Mouse (Mus musculus): ENCODE data around the gene Mb. TPM values are rescaled to one million over a fixed set of nuclear protein-coding genes. Genes with fewer than 3 reads are reported as not detected.
"Not testable (repeated sequence)": the region's sequence is repeated elsewhere in the genome, so short reads cannot be mapped to it uniquely, and the experiment has no call there.

Gene Mb
- total RNA-seq, 2 experiments from 2014 or later, result 6,207 to 7,219 TPM

DNA sequence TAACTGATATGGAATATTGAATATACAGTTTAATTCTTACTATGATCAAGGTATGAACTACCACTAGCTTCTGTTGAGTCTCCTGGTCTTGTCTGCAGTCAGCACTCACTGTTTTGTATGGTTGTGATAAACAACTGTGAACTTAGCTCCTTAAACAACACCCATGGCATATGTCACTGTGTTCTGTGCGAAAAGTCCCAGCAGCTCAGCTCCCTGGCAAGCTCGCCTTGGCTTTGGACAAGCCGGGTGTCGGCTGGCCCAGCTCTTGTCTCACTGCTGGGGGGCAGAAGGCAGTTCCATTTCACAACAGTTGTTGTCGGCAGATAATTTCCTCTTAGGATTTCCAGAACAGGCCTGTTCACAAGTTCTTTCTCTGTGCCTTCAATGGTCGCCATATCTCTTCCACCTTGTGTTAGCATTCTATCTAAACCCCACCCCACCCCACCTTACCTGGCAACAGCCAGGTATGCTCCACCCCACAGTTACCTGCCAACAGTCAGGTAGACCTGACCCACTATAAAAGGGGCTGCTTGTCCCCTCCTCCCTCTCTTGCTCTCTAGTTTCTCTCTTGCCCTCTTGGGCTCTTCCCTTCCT lies 14.9 kb upstream of the Mb start:
- no peak for DNase-seq

DNA sequence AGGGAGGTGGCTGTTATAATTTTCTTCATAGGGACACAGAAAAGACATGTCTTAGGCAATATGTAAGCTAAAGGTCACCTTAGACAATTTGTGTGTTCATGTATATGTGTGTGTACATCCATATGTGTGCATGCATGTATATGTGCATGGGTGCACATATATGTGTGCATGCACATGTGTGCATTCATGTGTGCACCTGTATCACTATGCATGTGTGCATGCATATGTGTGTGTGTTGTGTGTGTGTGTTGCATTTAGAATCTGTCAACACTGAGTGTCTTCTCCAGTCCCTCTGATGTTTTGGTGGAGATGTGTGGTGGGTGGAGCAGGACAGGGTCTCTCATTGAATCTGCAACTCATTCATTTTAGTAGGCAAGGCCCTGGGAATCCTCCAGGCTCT lies 12.3 kb upstream of the Mb start:
- no peak for DNase-seq

DNA sequence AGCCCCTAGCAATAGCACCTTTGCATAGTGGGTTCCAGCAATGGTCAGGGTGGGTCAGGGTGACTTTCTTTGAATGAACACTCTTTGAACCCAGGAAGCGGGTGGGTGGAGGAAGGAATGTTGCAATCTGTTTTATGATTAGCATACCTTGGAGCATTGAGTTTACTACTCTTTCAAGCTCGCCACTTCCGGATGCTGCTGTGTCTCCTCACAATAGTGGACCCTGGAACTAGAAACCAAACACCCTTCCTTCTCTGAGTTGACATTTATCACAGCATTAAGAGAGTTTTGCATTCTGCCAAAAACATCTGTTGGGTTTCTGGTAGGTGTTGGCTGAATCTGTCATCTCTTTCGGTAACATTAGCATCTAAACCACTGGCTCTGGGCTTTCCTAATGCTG lies 8.9 kb upstream of the Mb start:
- DNase-seq, result not testable (repeated sequence)

- no peak for DNase-seq
Observed at GRCm38 (mm10) chr15:77058566-77058965, 8.1 kb upstream of the Mb start.

DNA sequence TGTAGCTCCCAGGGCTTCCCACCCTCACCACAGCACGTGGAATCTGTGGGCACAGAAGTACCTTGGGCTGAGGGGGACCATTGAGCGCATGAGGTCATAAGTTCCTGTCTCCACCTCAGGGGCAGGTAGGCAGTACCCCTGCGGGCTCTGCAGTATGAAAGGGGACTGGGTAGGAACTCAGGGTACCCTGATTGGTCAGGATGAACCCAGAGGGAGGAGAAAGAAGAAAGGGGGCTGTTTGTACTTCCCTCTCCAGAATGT lies 6.3 kb upstream of the Mb start:
- no peak for DNase-seq

GRCm38 (mm10) chr15:77056001-77056790 lies 5.7 kb upstream of the Mb start:
- DNase-seq, result no peak

GRCm38 (mm10) chr15:77054611-77055175 lies 4.2 kb upstream of the Mb start:
- DNase-seq, result no peak

GRCm38 (mm10) chr15:77053021-77053420 lies 2.6 kb upstream of the Mb start:
- no peak for DNase-seq

DNA sequence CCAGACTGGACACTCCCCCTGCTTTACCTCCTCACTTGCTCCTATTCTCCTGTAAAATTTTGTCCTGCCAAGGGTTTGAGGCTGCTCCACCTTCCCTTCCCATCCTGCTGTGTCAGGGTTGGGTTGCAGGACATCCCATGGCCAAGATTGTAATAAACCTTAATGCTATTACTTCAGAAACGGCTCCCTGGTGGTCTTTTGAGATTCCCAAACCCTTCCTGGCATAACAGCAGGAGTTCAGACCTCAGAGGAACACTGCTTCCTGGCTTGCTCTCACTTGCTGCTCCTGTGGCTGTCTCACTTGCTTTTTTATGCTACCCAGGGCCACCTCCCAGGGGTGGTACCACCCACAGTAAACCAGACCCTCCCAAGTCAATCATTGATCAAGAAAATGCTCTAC lies 1.7 kb upstream of the Mb start:
- DNase-seq, result no peak

GRCm38 (mm10) chr15:77045609-77046008 lies 4.9 kb downstream of the Mb start:
- DNase-seq, result no peak

GRCm38 (mm10) chr15:77044597-77045320 lies 5.7 kb downstream of the Mb start, which contains the start of gene Apol6:
Gene Apol6 (plus strand): TSS chr15:77044729.
- no peak for DNase-seq

DNA sequence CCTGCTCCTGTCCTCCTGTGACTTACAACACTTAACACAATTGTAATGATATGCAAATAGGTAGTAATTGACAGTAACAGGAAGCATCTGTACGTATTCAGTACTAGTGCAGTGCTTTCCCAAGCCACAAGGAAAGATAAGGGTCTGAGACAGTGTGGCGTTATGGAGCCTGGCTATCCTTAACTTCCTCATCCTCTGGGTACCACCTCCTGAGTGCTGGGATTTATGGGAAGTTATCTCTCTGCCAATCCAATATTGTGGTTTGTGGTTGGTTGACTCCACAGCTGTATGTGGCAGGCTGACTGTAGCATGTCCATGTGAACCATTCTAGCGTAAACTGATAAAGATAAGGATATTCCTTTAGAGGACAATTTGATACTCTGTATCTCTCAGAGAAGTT lies 9.7 kb downstream of the Mb start:
- DNase-seq, result no peak

- no peak for DNase-seq
Observed at GRCm38 (mm10) chr15:77039211-77039700, 11.2 kb downstream of the Mb start.

GRCm38 (mm10) chr15:77037278-77038161 lies 12.9 kb downstream of the Mb start:
- peak; percentile 85 for DNase-seq

DNA sequence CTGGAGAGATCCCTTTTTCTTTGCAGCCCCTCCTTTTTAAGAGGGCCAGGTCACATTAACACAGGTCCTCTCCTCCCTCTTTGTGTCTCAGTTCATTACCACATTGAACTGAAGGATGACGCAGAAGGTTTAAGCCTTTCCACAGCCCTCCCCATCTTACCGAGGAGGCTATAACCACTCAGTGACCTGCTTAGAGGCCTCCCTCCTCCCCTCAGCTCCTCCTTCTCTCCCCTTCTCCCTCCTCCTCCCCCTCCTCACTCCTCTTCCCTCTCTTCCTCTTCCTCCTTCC lies 13.5 kb downstream of the Mb start:
- DNase-seq, result no peak

- peak; percentile 88 for DNase-seq
Observed at GRCm38 (mm10) chr15:77036320-77036988, 14.0 kb downstream of the Mb start.

DNA sequence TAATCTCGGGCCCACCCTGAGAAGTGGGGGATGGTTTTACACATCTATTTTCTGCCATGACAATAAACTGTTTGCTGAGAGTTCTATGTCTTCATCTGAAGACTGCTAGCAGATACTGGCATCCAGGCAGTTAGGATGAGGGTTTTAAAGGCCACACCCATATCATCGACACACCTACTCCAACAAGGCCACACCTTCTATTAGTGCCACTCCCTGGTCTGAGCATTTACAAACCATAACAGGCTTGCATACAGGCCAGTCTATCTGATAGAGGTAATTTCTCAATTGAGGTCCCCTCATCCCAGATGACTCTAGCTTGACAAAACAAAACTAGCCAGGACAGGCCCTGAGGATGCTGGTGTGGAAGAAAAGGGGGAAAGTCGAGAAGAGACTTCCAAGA lies 14.8 kb downstream of the Mb start:
- DNase-seq, result no peak

DNA sequence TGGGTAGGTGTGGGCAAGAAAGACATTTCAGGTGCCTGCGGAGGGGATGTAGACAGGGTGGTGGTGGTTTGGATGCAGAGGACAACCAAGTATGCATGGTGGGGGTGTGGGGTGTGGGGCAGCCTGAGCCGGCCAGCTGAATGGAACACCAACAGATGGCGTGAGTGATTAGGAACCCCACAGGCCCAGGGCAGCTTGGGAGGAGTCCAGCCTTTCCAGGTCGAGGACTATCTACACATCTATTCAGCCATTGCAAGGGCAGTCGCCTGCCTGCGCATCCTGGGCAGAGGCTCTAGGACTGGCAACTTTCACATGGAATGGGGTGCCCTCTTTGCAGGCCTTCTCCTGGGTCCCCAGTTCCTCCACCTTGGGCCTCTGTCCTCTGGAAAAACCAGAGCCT lies 15.9 kb downstream of the Mb start:
- DNase-seq, result no peak

DNA sequence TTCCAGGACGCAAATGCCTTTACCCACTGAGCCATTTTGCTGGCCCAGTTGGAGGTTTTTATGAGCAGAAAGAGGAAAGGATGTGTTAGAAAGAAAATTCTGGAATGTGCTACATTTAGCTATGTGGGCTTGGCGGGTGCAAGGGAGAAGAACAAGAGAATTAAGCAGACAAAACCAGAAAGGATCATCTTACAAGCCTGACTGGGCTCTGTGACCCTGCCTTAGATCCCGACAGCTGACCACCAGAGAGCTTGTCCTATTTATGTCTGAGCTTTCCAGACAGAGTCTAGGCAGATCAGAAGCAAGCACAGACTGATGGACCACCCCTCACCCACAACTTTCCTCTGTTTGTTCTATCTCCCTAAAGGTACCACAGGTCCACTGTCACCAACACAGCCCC lies 19.2 kb downstream of the Mb start:
- no peak for DNase-seq

DNA sequence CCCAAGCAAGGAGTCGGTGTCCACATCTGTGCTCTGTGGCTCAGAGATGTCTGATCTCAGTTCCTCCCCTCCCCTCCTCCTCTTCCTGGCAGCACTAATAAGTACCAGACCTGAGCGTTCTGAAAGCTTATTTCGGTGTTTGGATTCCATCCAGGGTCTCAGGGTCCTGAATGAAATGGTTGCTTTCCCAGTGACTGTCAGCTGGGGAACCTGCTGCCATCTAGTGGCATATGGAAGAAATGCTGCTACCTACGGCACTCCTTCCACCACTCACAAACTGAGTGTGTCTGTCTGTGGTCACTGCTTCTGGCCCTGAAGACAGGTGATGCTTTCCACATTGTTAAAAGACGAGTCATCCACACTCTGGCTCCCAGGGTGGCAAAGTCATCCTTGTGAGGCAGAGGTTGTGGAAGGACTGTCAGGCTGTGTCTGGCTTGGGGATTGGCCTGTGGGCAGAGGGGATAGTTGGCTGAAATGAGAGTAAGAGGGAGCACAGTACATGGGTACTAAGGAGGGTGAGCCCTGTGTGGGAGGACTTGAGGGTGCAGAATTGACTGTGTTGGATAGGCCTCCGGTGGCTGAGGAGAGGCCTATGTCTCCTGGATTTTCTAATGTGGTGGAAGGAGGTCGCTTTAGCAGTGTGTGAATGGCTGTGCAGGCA lies 21.0 kb downstream of the Mb start:
- peak; percentile 82 for DNase-seq

GRCm38 (mm10) chr15:77027675-77028074 lies 22.8 kb downstream of the Mb start:
- peak; percentile 53 for DNase-seq
